Mouse (Mus musculus) fat pad, adult 2 months (tissue): ENCODE results near the gene Neurod4.
"Not testable (repeated sequence)": the region's sequence is repeated elsewhere in the genome, so short reads cannot be mapped to it uniquely, and the experiment has no call there.

ENCODE experiments used
- DNase-seq: peaks from one replicate; pipeline ENCODE4 v3.0.0-alpha.2; 2011; ENCODE audit warnings: low read depth, low spot score; ENCODE audit errors: extremely low read depth

Neurod4 gene

GRCm38 (mm10) chr10:130280066-130280465, at the start of gene Neurod4:
TSS of gene Neurod4 (minus strand) at chr10:130280240.
- no peak for DNase-seq

- DNase-seq = no peak
Measured at GRCm38 (mm10) chr10:130324243-130324642, 44.2 kb upstream of the Neurod4 start.

- no peak for DNase-seq
Measured at GRCm38 (mm10) chr10:130322637-130323036, 42.6 kb upstream of the Neurod4 start, which contains the start of gene Tespa1. TSS of gene Tespa1 (plus strand) at chr10:130322870.

GRCm38 (mm10) chr10:130322062-130322461, 42.0 kb upstream of the Neurod4 start:
- no peak for DNase-seq

GRCm38 (mm10) chr10:130320715-130321114, 40.7 kb upstream of the Neurod4 start:
- no peak for DNase-seq

- no peak for DNase-seq
Measured at GRCm38 (mm10) chr10:130318720-130319119, 38.7 kb upstream of the Neurod4 start.

GRCm38 (mm10) chr10:130315846-130316245, 35.8 kb upstream of the Neurod4 start:
- no peak for DNase-seq

- DNase-seq = no peak
Measured at GRCm38 (mm10) chr10:130314110-130314829, 34.2 kb upstream of the Neurod4 start.

GRCm38 (mm10) chr10:130313531-130313930, 33.5 kb upstream of the Neurod4 start:
- no peak for DNase-seq

GRCm38 (mm10) chr10:130311534-130312227, 31.6 kb upstream of the Neurod4 start:
- no peak for DNase-seq

- not testable (repeated sequence) for DNase-seq
Measured at GRCm38 (mm10) chr10:130304138-130304537, 24.1 kb upstream of the Neurod4 start.

GRCm38 (mm10) chr10:130298748-130299147, 18.7 kb upstream of the Neurod4 start:
- DNase-seq = not testable (repeated sequence)

- DNase-seq = no peak
Measured at GRCm38 (mm10) chr10:130293741-130294408, 13.8 kb upstream of the Neurod4 start.

- DNase-seq = no peak
Measured at GRCm38 (mm10) chr10:130288007-130288406, 8.0 kb upstream of the Neurod4 start.

GRCm38 (mm10) chr10:130287201-130287600, 7.2 kb upstream of the Neurod4 start:
- DNase-seq = no peak

GRCm38 (mm10) chr10:130281982-130282449, 2.0 kb upstream of the Neurod4 start:
- DNase-seq = no peak

GRCm38 (mm10) chr10:130276496-130276895, 3.5 kb downstream of the Neurod4 start:
- DNase-seq = no peak

GRCm38 (mm10) chr10:130275759-130276158, 4.3 kb downstream of the Neurod4 start:
- DNase-seq = no peak

GRCm38 (mm10) chr10:130263203-130263602, 16.8 kb downstream of the Neurod4 start:
- peak; percentile 46 for DNase-seq

GRCm38 (mm10) chr10:130259483-130259882, 20.6 kb downstream of the Neurod4 start:
- no peak for DNase-seq

GRCm38 (mm10) chr10:130244271-130244670, 35.8 kb downstream of the Neurod4 start:
- DNase-seq = no peak
